Mouse (Mus musculus): ENCODE data around the gene 4930512M02Rik. TPM values are rescaled to one million over a fixed set of nuclear protein-coding genes. Genes with fewer than 3 reads are reported as not detected.
"Not testable (repeated sequence)": the region's sequence is repeated elsewhere in the genome, so short reads cannot be mapped to it uniquely, and the experiment has no call there.

The 4930512M02Rik gene
- not detected in 2 replicates for polyA plus RNA-seq (2014; fragmentation: Nextera tagmentation; extraction: Ambion mirVana)

DNA sequence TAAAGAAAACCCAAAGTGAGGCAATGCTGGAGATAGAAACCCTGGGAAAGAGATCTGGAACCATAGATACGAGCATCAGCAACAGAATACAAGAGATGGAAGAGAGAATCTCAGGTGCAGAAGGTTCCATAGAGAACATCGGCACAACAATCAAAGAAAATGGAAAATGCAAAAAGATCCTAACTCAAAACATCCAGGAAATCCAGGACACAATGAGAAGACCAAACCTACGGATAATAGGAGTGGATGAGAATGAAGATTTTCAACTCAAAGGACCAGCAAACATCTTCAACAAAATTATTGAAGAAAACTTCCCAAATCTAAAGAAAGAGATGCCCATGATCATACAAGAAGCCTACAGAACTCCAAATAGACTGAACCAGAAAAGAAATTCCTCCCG is at the start of gene 4930512M02Rik:
Gene 4930512M02Rik, minus strand, starts transcription at position 101 of the 400 bp plus-strand sequence.
- H3K27me3 ChIP-seq (ENCODE audit: control insufficient read depth, insufficient read depth, low read length); H3K27ac ChIP-seq (replicated peaks; ENCODE audit: low read depth, low read length); ATAC-seq (ENCODE audit: low FRiP score, low TSS enrichment); DNase-seq; H3K9me3 ChIP-seq (ENCODE audit: control insufficient read depth, low read length); H3K4me2 ChIP-seq (ENCODE audit: low read length); H3K9ac ChIP-seq (replicated peaks; ENCODE audit: low read length); H3K36me3 ChIP-seq (ENCODE audit: control insufficient read depth, insufficient read depth, low read length); H3K4me1 ChIP-seq (ENCODE audit: control insufficient read depth, insufficient read depth, low read length); H3K4me3 ChIP-seq (replicated peaks; ENCODE audit: low read depth, low read length): not testable (repeated sequence)
- 79% methylated on average over 2 of the region's 4 CpGs for WGBS

DNA sequence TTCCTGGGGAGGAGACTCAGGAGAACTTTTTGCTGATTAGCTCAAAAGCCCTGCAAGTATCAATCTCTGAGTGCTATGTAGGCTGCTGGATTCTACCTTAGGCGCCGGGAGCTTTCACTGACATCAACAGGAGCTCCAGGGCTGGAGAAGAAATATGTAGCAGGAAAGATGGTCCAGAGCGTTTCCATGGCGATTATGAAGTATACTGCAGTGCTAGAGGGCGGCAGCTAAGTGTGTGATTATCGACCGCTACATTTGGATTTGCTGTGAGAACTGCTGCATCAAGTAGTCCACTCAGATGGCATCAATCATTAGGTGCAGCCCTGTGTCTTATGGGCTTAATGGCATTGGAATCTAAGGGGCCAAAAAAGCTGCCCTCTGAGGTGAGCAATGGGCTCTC is 49.5 kb upstream of the 4930512M02Rik start:
- WGBS: 88% methylated on average over 7 of the region's 7 CpGs
- H3K27ac ChIP-seq (replicated peaks; ENCODE audit: low read depth, low read length): no peak overlapping the region
- H3K4me1 ChIP-seq (ENCODE audit: control insufficient read depth, insufficient read depth, low read length): no peaks in the 10 kb centered on the region
- DNase-seq (peak; percentile 9), ATAC-seq (ENCODE audit: low FRiP score, low TSS enrichment) (no peak)
- no peaks in the 10 kb centered on the region for H3K36me3 ChIP-seq (ENCODE audit: control insufficient read depth, insufficient read depth, low read length)
- no peaks in the 10 kb centered on the region for H3K9me3 ChIP-seq (ENCODE audit: control insufficient read depth, low read length)
- H3K4me2 ChIP-seq (ENCODE audit: low read length): no peak overlapping the region
- no peak overlapping the region for H3K9ac ChIP-seq (replicated peaks; ENCODE audit: low read length)
- H3K4me3 ChIP-seq (replicated peaks; ENCODE audit: low read depth, low read length): no peak overlapping the region
- no peaks in the 10 kb centered on the region for H3K27me3 ChIP-seq (ENCODE audit: control insufficient read depth, insufficient read depth, low read length)

DNA sequence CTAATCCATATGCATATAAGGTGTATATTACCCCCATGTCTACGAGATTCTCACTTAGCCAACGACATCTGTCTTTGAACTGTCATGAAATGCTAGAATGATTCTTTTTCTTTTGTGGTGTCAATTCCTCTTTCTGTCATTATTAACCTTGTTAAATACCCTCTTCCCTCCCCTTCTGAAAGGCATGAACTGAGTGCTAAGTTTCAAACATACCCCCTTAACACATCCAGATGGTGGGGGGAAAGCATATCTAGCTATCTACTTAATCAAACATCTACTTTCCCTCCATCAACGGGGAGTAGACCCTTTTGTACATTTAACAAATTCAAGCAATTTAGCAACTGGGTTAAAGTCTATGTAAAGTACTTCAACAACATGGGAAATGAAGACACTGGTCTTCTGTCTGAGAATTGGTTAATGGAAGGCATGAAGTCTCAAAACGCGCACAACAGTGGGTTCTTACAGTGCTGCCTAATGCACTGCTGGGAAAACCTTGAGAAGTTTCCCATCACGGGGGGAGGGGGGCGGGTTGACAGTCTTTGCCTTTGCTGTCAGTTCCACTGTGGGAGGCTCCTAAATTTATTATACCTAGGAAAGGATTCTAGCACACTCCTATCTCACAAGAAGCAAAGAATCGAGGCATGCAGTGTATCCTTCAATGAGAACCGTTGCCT is 48.6 kb upstream of the 4930512M02Rik start:
- no peak overlapping the region for H3K4me2 ChIP-seq (ENCODE audit: low read length)
- H3K4me1 ChIP-seq (ENCODE audit: control insufficient read depth, insufficient read depth, low read length): no peaks in the 10 kb centered on the region
- no peak overlapping the region for H3K4me3 ChIP-seq (replicated peaks; ENCODE audit: low read depth, low read length)
- H3K9me3 ChIP-seq (ENCODE audit: control insufficient read depth, low read length): no peaks in the 10 kb centered on the region
- no peaks in the 10 kb centered on the region for H3K27me3 ChIP-seq (ENCODE audit: control insufficient read depth, insufficient read depth, low read length)
- H3K9ac ChIP-seq (replicated peaks; ENCODE audit: low read length): no peak overlapping the region
- ATAC-seq (ENCODE audit: low FRiP score, low TSS enrichment): no peak
- H3K27ac ChIP-seq (replicated peaks; ENCODE audit: low read depth, low read length): no peak overlapping the region
- H3K36me3 ChIP-seq (ENCODE audit: control insufficient read depth, insufficient read depth, low read length): no peaks in the 10 kb centered on the region
- WGBS: 91% methylated on average over 9 of the region's 9 CpGs
- DNase-seq: no peak

DNA sequence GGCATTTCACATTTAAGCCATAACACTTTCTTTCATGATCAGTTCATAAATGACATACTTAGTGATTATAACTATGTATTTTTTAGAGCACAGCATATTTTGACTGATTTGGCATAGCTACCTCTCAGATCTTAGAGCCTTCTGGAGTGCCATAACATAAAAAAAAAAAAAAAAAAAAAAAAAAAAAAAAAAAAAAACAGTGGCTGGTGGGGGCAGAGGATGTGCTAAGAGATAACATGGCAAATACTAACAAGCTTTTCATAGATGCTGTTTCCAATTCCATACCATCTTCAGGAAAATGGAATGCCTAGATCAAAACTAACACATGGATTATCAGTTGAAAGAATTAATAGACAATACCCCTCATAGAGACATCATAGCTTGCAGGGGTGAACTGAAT is 47.4 kb upstream of the 4930512M02Rik start:
- Histone ChIP-seq H3K9me3 (ENCODE audit: control insufficient read depth, low read length) (no peaks in the 10 kb centered on the region), H3K4me2 (ENCODE audit: low read length) (no peak overlapping the region), H3K4me1 (ENCODE audit: control insufficient read depth, insufficient read depth, low read length) (no peaks in the 10 kb centered on the region), H3K4me3 (replicated peaks; ENCODE audit: low read depth, low read length) (no peak overlapping the region), H3K9ac (replicated peaks; ENCODE audit: low read length) (no peak overlapping the region), H3K36me3 (ENCODE audit: control insufficient read depth, insufficient read depth, low read length) (no peaks in the 10 kb centered on the region), H3K27ac (replicated peaks; ENCODE audit: low read depth, low read length) (no peak overlapping the region), H3K27me3 (ENCODE audit: control insufficient read depth, insufficient read depth, low read length) (no peaks in the 10 kb centered on the region)
- DNase-seq (no peak), ATAC-seq (ENCODE audit: low FRiP score, low TSS enrichment) (no peak)

DNA sequence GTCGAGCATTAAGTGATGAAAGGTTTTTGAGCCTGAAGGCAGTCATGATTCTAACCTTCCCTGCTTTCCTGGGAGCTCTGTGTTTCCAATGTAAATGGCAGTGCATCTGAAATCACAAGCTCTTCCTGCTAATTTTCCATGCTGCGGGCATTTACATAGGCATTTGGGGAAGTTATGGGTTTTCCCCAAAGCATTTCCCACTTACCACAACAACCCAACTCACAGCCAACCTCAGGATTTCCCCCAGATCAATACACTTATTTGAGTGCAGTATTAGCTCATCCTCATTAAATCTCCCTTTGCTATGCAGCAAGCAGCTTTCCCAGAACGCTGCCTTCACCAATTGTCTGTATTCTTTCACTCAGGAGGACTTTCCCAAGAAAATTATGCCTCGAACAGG is 45.3 kb upstream of the 4930512M02Rik start:
- Histone ChIP-seq H3K36me3 (ENCODE audit: control insufficient read depth, insufficient read depth, low read length) (no peaks in the 10 kb centered on the region), H3K4me1 (ENCODE audit: control insufficient read depth, insufficient read depth, low read length) (no peaks in the 10 kb centered on the region), H3K27me3 (ENCODE audit: control insufficient read depth, insufficient read depth, low read length) (no peaks in the 10 kb centered on the region)

DNA sequence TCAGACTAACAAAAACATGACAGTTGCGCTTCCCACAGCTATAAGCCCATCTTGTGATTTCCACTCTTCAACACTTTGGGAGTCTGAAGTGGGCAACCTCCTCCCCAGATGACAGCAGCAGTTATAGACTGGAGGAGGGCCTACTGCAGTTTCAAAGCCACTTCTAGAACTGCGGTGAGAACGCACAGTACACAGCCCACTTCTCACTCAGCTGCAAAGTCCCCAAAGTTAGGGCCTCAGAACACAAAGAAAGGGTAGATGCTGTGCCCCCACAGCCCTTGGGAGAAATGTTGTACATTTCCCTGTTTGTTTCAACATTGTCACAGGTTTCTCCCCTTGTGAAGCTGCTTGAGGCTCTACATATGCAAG is 40.3 kb upstream of the 4930512M02Rik start:
- Histone ChIP-seq H3K4me3 (replicated peaks; ENCODE audit: low read depth, low read length) (no peak overlapping the region), H3K4me1 (ENCODE audit: control insufficient read depth, insufficient read depth, low read length) (no peaks in the 10 kb centered on the region), H3K27me3 (ENCODE audit: control insufficient read depth, insufficient read depth, low read length) (no peaks in the 10 kb centered on the region), H3K27ac (replicated peaks; ENCODE audit: low read depth, low read length) (no peak overlapping the region), H3K36me3 (ENCODE audit: control insufficient read depth, insufficient read depth, low read length) (no peaks in the 10 kb centered on the region), H3K9ac (replicated peaks; ENCODE audit: low read length) (no peak overlapping the region), H3K4me2 (ENCODE audit: low read length) (no peak overlapping the region), H3K9me3 (ENCODE audit: control insufficient read depth, low read length) (no peaks in the 10 kb centered on the region)
- ATAC-seq (ENCODE audit: low FRiP score, low TSS enrichment) (no peak), DNase-seq (no peak)
- 98% methylated on average over 3 of the region's 3 CpGs for WGBS

More for the DNA sequence above, 45.3 kb upstream of the 4930512M02Rik start:
- ATAC-seq (ENCODE audit: low FRiP score, low TSS enrichment) (no peak), DNase-seq (no peak)
- 68% methylated on average over 4 of the region's 4 CpGs for WGBS
- H3K9me3 ChIP-seq (ENCODE audit: control insufficient read depth, low read length): no peaks in the 10 kb centered on the region
- no peak overlapping the region for H3K27ac ChIP-seq (replicated peaks; ENCODE audit: low read depth, low read length)
- H3K4me2 ChIP-seq (ENCODE audit: low read length): no peak overlapping the region
- H3K4me3 ChIP-seq (replicated peaks; ENCODE audit: low read depth, low read length): no peak overlapping the region
- no peak overlapping the region for H3K9ac ChIP-seq (replicated peaks; ENCODE audit: low read length)

DNA sequence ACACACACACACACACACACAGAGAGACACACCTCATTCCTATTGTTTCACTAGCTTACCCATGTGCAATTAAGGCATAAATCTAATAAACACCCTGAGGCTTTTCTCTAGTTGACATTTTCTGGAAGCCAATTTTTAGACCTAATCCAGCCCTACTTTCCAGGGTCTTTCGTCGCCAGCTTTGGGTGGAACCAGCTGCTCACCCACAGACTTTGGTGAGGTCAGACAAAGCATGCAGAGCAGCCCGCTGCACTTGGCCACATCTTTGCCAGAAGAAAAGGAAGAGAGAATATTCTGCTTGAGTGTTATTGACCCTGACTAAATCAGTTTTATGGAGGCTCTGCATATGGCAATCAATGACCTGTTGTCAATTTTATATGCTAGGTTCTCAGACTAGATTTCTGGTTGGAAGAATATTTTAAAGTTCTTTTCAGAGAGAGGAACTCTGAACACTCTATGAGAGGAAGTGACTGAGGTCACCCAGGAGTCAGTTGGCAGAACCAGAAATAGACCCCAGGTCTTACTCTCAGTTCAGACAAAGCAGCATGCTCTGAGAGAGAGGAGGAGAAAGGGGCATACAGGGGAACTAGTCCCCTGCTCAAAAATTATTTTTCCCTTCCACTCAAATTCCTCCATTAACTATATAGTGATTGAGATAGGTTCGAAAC is 39.8 kb upstream of the 4930512M02Rik start:
- no peak overlapping the region for H3K9ac ChIP-seq (replicated peaks; ENCODE audit: low read length)
- no peak overlapping the region for H3K4me2 ChIP-seq (ENCODE audit: low read length)
- ATAC-seq (ENCODE audit: low FRiP score, low TSS enrichment) (no peak), DNase-seq (no peak)
- H3K27ac ChIP-seq (replicated peaks; ENCODE audit: low read depth, low read length): no peak overlapping the region
- no peaks in the 10 kb centered on the region for H3K36me3 ChIP-seq (ENCODE audit: control insufficient read depth, insufficient read depth, low read length)
- WGBS: 91% methylated on average over 4 of the region's 4 CpGs
- no peak overlapping the region for H3K4me3 ChIP-seq (replicated peaks; ENCODE audit: low read depth, low read length)
- no peaks in the 10 kb centered on the region for H3K4me1 ChIP-seq (ENCODE audit: control insufficient read depth, insufficient read depth, low read length)
- no peaks in the 10 kb centered on the region for H3K9me3 ChIP-seq (ENCODE audit: control insufficient read depth, low read length)
- no peaks in the 10 kb centered on the region for H3K27me3 ChIP-seq (ENCODE audit: control insufficient read depth, insufficient read depth, low read length)

DNA sequence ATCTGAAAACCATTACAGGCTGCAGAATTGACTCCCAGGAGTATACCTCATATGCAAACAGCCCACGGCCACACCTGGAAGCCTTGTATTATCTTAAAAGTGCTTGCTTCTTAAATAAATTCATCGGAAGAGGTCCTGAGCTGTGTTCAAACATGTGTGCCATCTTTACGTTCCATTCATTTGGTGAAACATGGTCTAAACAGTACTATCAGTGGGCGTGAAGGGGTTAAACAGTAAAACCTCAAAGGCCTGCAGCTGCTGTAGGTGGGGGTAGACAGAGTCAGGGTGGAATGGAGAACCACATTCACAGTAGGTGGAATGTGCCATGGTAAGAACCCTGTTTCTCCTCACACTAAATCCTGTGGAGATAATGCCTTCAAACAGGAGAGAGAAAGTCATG is 33.0 kb upstream of the 4930512M02Rik start:
- H3K4me3 ChIP-seq (replicated peaks; ENCODE audit: low read depth, low read length): no peak overlapping the region
- H3K9me3 ChIP-seq (ENCODE audit: control insufficient read depth, low read length): no peaks in the 10 kb centered on the region
- 93% methylated on average over 4 of the region's 4 CpGs for WGBS
- no peaks in the 10 kb centered on the region for H3K36me3 ChIP-seq (ENCODE audit: control insufficient read depth, insufficient read depth, low read length)
- no peak overlapping the region for H3K27ac ChIP-seq (replicated peaks; ENCODE audit: low read depth, low read length)
- H3K4me1 ChIP-seq (ENCODE audit: control insufficient read depth, insufficient read depth, low read length): no peaks in the 10 kb centered on the region
- H3K4me2 ChIP-seq (ENCODE audit: low read length): no peak overlapping the region
- ATAC-seq (ENCODE audit: low FRiP score, low TSS enrichment): no peak
- no peak for DNase-seq
- no peak overlapping the region for H3K9ac ChIP-seq (replicated peaks; ENCODE audit: low read length)
- no peaks in the 10 kb centered on the region for H3K27me3 ChIP-seq (ENCODE audit: control insufficient read depth, insufficient read depth, low read length)

DNA sequence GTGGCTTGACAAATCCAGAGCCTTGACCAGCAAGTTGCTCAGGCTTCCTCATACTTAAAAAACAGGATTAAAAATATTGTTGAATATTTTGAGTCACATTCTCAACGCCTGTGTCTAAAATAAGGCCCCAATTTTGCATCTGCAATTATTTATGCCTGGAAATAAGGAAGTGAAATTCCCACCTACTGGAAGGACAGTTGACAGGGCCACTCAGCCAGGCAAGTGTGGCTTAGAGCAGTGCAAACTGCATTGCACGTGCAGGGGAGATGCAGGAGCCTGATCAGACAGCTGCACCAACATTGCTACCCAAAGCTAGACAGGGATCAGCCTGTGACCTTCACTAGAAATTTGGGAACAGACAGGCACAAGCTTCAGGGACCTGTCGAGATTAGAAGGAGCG is 31.2 kb upstream of the 4930512M02Rik start:
- 86% methylated on average over 4 of the region's 4 CpGs for WGBS
- Histone ChIP-seq H3K4me2 (ENCODE audit: low read length) (no peak overlapping the region), H3K9ac (replicated peaks; ENCODE audit: low read length) (no peak overlapping the region), H3K27me3 (ENCODE audit: control insufficient read depth, insufficient read depth, low read length) (no peaks in the 10 kb centered on the region), H3K4me3 (replicated peaks; ENCODE audit: low read depth, low read length) (no peak overlapping the region), H3K4me1 (ENCODE audit: control insufficient read depth, insufficient read depth, low read length) (no peaks in the 10 kb centered on the region), H3K9me3 (ENCODE audit: control insufficient read depth, low read length) (no peaks in the 10 kb centered on the region), H3K36me3 (ENCODE audit: control insufficient read depth, insufficient read depth, low read length) (no peaks in the 10 kb centered on the region), H3K27ac (replicated peaks; ENCODE audit: low read depth, low read length) (no peak overlapping the region)
- no peak for ATAC-seq (ENCODE audit: low FRiP score, low TSS enrichment)
- no peak for DNase-seq

Data from midbrain, embryonic 14.5 days (tissue).